Mouse (Mus musculus): Measurements from ENCODE around the gene Il1rap. TPM values are rescaled to one million over a fixed set of nuclear protein-coding genes. Genes with fewer than 3 reads are reported as not detected.

Il1rap gene
- 10 to 100 TPM; 36.4 to 40.6 TPM for total RNA-seq (2021)

DNA sequence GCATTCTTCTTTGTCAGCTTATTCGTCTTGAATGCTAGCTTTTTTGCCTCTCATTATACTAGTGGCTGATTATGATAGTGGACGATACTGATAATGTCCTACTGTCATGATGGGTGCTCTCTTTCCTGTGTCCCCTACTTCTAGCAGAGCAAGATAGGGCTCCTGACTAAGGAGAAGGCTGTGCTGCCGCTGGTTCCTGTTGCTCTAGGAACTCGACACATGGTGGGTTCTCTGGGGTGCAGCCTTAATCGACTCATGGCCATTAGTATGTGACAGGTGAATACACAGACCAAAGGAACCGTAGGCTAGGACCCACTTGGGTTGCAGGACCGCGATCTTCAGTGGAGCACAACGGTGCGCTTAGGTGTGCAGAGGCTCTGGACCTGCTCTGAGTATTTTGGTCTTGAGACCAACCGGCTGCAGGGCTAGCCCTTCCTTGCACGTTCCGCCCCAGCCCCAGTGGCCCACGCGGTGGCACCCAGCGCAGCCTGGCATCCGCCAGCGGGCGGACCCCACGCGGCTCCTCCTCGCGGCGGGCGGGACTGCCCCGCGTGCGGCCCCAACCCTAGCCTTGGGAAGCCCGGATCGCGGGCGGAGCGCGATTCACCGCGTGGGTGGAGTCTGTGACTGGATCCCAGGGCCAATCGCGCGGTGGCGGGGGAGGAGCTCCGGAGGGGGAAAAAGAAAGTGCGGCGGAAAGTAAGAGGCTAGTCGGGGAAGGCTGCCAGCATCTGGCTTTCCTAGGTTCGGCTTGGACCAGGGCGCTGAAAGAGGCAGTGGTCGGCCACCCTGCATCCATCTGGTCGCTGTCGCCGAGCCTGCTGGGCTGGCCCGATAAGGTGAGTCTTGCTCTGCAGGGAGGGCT lies at the start of gene Il1rap:
Il1rap (plus strand) TSS at position 657 of the 865 bp plus-strand sequence.
- intact Hi-C loops (cut with DNase I) = loop anchor here (1.0 to 2.0 kb wide), 2 partner anchors 32 to 195 kb away; no protein-coding TSS in a partner anchor
- DNase-seq (ENCODE audit: low spot score in 2 of 2) = peak; percentile 91 to 96

DNA sequence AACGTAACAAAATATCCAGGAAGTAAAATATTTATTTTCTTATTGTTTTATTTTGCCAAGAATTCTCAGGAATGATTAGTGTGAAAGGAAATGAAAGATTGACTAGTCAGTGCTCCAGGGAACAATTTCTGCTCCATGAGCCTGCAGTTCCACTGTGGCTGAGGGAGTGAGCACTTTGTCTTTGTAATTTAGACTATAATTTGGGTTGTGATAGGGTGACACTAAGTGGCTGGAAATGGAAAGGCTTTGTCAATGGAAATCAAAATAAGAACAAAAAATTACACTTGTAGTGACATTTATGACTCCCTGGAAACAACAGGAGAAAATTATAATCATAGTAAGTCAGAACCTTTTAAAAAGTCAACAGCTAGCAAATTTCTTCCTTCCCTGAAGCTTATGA lies 49.2 kb upstream of the Il1rap start:
- DNase-seq (ENCODE audit: low spot score in 2 of 2) = no peak
- intact Hi-C loops (cut with DNase I) = no loop called here

DNA sequence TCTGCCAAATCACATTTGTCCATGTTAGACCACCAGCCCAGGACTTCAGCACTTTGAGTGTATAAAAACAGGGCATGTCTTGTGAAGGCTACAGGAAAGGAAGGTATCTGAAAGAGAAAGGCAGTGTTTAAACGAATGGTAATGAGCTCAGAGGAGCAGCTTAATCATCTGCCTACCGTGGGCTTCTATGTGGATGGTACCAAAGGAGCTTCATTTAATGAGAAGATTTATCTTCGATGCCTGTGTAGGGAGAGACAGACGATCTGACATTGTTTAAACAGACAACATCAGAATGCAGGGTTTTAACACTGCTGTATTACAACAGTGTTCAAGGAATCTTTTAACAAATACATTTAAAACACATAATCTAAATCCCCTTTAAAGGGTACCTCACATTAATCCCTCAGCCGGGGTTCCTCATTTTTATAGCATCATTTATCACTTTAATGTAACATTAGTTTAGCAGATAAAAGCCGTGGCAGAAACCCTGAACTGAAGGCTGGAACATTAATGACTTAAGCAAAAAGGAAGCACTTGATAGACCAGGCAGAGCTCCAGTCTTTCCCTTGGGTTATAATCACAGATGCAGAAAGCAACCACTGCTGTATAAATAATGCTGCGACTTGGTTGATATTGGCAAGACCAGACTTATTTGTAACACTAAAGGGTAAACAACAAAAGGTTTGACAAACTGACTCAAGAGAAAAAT lies 35.2 kb upstream of the Il1rap start:
- intact Hi-C loops (cut with DNase I) = loop anchor here (10.0 kb wide), 1 partner anchor 228 kb away; no protein-coding TSS in a partner anchor
- DNase-seq (ENCODE audit: low spot score in 2 of 2) = no peak

DNA sequence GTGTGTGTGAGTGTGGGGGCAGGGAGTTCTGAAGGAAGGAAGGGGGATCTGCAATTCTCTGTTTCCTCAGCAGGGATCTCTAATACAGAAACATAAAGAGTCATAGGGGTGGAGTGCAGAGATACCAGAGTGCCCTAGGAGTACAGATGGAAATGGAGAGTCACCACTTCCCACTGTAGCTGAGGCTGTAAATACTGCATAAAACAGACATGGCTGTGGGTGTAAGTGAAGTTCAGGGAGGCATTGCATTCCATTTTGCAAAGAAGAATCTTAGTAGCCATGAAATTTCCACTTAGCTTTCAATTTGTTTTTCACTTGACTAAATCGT lies 34.7 kb upstream of the Il1rap start:
- peak in 1 of 2 experiments; percentile 44 for DNase-seq (ENCODE audit: low spot score in 2 of 2)
- intact Hi-C loops (cut with DNase I) = loop anchor here (10.0 kb wide), 1 partner anchor 228 kb away; no protein-coding TSS in a partner anchor

DNA sequence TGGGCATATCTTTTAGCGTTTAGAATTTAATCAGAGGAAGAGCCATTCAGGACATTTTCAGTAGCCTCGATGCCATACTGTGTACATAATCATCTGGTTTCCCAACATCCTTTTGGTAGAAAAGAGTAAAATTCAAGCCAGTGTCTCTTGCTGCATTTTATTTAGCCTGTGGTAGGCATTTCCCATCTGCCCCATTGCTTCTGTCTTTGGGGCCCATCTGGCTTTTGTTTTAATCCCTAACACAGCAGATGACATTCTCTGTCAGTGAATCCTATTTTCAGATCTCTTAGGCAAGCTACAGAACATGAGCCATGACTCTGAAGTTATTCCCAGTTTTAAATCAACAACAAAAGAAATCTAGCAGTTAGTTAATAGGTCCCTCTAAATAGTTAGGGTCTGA lies 32.3 kb upstream of the Il1rap start:
- intact Hi-C loops (cut with DNase I) = loop anchor here (2.0 to 10.0 kb wide), 2 partner anchors 32 to 226 kb away; partner anchors contain the start of gene Il1rap
- peak in 1 of 2 experiments; percentile 79 for DNase-seq (ENCODE audit: low spot score in 2 of 2)

DNA sequence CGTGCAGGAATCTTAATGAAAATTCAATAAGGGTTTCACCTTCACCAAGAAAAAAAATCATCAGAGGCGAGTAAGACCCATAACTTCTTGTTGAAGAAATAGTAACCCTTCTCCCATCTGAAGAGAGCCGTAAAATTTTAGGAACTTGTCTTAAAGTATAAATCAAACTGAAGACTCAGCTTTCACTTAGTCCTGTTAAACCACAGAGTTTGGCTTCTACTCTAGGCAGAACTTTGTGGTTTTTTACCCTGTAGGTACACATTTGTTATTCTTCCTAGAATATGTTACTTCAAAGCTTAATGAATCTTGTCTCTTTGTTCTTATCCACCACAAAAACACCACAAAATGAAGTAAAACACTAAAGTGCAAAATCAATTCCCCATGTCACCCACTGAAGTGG lies 29.3 kb upstream of the Il1rap start:
- intact Hi-C loops (cut with DNase I) = no loop called here
- no peak for DNase-seq (ENCODE audit: low spot score in 2 of 2)

DNA sequence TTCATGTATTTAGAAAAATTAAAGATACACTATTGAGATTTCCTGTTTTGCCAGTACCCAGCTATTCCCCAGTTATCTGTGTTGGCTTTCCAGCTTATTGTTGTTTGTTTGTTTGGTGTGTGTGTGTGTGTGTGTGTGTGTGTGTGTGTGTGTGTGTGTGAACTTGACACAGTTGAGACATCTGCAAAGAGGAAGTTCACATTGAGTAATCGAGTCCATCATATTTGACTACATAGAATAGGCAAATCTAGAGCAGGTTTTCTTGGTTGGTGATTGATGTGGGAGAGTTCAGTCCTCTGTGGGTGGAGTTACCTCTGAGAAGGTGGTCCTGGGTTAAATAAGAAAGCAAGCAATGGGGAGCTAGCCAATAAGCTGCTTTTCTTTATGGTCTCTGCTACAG lies 22.7 kb upstream of the Il1rap start:
- intact Hi-C loops (cut with DNase I) = no loop called here
- no peak for DNase-seq (ENCODE audit: low spot score in 2 of 2)

DNA sequence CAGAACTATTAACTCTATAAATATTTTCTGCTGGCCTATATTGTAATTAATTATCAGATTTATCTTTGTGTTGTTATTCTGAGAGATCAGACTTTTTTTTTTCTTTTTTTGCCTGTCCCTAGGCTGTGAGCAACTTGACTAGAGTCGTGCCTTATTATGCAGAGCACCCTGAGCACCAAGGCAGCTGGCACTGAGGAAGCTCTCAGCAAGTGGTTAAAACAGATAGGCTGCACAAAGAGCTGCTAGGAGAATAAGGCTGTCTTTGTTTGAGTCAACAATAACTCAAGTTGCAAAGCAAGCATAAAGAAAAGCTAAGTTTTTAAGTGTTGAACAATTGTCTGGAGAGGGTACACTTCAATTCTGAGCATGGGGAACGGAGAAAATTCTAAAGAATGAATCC lies 19.8 kb upstream of the Il1rap start:
- DNase-seq (ENCODE audit: low spot score in 2 of 2) = no peak
- intact Hi-C loops (cut with DNase I) = no loop called here

DNA sequence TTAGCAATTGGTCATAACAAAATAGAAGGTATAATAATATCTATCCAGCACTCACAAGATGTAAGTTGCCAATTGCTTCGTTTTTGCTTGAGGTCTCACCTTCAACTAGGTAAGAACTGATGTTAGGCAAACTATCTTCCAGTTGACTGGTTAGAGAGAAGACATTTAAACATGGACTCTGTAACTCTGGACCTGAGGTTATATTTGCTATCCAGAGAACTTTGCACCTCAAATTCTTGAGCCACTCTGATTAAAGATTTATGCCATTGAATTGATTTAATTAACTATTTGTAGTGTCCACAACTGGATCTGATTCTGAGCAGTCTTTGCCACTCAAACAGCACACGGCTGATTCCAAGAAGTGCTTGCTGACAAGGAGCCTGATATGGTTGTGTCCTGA lies 18.7 kb upstream of the Il1rap start:
- intact Hi-C loops (cut with DNase I) = no loop called here
- DNase-seq (ENCODE audit: low spot score in 2 of 2) = no peak

DNA sequence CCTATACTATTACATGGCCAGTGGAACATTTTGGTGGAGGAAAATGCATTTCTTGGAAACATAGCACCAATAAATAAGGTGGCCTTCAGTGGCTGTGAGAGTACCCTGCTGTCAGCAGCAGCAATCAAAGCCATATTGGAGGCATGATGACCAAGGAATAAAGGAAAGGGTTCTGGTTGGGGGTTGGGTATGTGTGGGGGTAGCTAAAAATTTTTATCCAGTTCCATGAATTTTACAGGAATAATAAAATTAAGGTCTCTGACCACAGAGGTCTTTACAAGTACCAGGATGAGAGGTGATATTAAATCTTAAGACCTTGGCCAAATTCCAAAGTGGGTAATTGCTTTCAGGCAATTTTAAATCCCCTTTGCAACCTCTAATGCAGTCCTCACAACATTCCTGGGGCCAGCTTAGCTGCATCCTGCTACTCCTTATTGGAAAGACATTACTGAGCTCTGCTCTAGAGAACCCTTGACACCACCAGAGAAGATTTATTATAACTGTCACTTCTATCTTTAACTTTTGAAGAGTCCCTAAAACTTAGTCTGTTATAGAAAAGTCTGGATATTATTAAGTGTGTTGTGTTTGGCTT lies 12.0 kb upstream of the Il1rap start:
- intact Hi-C loops (cut with DNase I) = no loop called here
- DNase-seq (ENCODE audit: low spot score in 2 of 2) = no peak

DNA sequence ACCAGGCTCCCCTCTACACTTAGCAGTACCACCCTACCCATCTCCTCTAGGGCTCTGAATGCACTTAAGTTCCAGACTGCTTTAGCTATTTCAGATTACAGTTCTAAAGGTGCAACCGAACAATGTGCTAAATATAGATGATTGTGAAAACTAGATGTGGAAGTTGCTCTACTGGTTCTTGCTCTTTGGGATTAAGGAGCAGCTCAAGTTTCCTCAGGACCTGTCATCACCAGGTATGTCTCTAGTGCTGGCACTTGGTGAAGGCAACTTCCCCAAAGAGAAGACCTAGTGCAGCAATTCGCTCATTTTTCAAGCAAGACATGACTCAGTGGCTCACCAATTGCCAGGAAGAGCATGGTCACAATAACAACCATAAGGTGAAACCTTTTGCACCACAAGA lies 9.7 kb upstream of the Il1rap start:
- no peak for DNase-seq (ENCODE audit: low spot score in 2 of 2)
- intact Hi-C loops (cut with DNase I) = no loop called here

DNA sequence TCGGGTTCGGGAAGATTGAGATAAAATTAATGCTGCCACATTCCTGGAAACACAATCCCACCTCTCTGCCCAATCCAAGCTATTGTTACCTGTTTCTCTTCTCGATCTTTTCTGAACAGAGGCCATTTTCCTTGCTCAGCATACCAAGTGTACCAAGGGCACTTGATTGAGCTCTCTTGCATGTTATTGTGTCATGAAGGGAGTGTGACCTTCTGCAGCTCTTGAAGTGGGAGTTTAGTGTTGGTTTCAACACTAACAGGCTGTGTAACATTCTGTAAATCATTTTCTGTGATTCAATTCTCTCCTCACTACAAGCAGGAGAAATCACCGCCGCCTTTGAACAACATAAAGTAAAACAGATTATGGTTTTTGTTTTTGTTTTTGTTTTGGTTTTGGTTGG lies 7.3 kb upstream of the Il1rap start:
- no peak for DNase-seq (ENCODE audit: low spot score in 2 of 2)

DNA sequence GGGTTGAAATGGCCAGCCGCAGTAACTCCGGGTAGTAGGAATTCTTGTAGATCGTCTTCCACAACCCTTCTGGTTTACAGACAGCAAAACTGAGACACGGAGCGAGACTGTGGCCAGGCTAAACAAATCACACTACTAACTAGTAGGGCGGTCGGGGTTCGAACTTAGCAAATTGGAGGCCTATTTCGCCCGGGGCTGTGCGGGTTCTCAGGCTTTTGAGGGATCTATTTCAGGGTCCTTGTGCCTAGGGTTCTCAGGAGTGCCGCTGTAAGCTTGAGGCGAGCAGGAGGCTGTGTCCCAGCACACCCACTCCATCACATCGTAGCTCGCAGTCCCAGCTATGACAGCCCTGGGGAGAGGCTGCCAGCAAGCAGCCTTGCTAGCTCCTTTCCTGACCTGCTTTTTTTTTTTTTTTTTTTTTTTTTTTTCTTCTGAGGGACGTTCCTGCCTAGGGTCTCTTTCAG lies 441 bp downstream of the Il1rap start:
- intact Hi-C loops (cut with DNase I) = loop anchor here (1.0 to 2.0 kb wide), 2 partner anchors 33 to 194 kb away; no protein-coding TSS in a partner anchor
- peak in 1 of 2 experiments; percentile 78 for DNase-seq (ENCODE audit: low spot score in 2 of 2)

More for the DNA sequence above, 7.3 kb upstream of the Il1rap start:
- intact Hi-C loops (cut with DNase I) = no loop called here

DNA sequence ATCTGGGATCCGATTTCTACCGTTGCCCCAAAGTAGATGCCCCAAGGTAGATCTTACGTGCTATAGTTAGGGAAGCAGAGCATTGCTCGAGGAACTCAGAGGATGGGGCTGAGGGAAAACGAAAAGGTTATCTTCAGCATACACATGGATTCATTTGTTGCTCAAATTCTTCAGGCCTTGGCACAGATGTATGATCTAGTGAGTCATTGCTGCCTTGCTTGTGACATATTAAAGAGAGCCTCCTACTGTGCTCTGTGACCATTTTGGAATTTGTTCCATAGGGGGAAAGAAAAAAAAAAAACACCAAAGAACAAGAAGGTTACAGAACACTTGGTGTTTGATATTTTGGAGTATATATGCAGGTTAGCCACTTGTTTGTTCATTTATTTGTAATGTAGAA lies 4.3 kb downstream of the Il1rap start:
- intact Hi-C loops (cut with DNase I) = no loop called here
- DNase-seq (ENCODE audit: low spot score in 2 of 2) = no peak

DNA sequence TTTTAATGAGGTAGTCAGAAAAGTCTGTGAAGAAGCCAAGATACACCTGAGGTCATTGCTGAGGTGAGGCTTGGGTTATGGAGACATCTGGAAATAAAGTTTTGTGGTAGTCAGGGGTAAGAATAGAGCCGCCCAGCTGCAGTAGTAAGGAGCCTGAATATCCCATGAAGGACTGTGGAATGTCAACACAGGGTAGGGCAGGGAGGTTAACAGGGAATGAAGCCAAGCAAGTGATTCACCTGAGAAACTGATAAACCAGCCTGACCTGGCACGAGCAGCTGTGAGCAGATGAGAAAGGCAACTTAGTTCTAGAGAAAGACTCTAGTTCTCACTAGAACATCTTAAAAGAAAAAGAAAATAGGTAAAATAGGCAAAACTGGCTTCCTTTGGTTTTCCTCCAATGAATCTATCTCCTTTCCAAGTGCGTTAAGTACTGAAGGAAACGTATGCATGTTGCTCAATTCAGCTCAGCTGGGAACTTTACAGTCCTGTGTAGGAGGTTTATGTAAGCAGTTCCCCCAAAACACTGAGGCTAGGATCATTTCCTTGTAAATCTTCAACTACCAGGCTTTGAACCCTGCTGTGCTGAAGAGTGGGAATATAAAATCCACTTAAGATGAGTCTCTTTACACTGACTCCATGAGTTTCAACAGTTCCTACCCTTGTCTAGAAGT lies 9.5 kb downstream of the Il1rap start:
- peak in 1 of 2 experiments; percentile 60 for DNase-seq (ENCODE audit: low spot score in 2 of 2)
- intact Hi-C loops (cut with DNase I) = no loop called here

DNA sequence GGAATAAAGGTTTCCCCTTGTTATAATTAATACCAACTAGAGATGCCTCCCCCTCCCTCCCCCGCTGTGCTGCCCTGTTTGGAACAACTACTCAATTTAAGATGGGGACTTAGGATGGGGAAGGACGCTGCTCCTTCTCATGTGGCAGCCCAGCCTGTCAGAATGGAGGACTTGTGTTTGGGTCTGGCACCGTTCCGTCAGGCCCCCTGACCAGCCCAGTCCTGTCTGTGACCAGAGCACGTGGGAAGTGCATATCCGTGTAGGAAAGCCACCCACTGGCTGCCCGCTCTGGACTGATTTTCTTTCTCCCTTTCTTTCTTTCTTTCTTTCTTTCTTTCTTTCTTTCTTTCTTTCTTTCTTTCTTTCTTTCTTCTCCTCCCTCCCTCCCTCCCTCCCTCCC lies 14.9 kb downstream of the Il1rap start:
- DNase-seq (ENCODE audit: low spot score in 2 of 2) = no peak
- intact Hi-C loops (cut with DNase I) = no loop called here

DNA sequence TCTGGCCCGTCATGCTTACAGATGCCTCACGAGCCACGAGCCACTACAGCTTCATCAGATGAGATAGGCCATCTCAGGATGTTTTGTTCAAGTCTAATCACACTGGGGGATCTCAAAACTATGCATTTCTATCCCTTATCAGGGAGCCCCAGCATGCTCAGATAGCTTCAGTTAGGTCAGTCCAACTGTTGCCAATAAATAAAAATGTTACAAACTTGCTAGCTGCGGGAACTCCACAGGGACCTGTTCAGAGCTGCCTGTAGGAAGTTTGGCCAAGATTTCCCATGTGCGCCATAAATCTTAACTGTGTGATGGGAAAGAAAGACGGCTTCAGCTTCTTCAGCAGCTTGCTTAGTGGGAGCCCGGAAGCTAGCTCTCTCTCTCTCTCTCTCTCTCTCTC lies 15.8 kb downstream of the Il1rap start:
- DNase-seq (ENCODE audit: low spot score in 2 of 2) = no peak
- intact Hi-C loops (cut with DNase I) = no loop called here

DNA sequence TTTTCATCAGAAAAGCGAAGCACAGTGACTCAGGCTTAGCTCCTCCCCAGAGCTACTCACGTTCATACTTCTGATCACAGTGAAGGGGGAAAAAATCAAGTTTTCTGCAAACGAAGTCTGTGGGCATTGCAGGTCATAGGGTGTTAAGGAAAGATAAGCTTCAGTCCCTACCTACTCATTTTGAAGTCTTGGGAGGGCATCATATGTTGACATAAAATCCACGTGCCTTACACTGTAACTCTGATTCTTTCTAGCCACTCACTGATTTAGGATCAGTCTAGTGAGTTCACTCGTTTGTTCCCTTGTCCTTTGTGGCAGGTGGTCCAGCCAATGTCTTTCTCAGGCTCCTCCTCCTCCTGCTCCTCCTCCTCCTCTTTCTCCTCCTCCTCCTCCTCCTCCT lies 17.1 kb downstream of the Il1rap start:
- no peak for DNase-seq (ENCODE audit: low spot score in 2 of 2)
- intact Hi-C loops (cut with DNase I) = no loop called here

DNA sequence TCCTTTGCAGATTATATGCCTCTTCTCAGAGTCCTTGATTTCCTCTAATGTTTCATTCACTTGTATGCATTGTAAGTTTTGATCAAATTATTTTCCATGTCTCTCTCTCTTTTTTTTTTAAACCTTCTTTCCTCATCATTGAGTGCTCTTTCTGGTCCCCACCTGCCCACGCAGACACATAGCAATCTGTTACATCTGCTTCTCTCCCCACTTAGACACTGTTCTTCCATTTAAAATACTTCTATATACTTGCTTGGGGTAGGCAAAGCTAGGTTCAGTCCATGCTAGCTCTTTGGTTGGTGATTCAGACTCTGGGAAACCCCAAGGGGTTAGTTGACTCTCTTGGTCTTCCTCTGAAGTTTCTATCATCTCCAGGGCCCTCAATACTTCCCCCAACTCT lies 20.0 kb downstream of the Il1rap start:
- intact Hi-C loops (cut with DNase I) = no loop called here
- DNase-seq (ENCODE audit: low spot score in 2 of 2) = peak in 1 of 2 experiments; percentile 86

DNA sequence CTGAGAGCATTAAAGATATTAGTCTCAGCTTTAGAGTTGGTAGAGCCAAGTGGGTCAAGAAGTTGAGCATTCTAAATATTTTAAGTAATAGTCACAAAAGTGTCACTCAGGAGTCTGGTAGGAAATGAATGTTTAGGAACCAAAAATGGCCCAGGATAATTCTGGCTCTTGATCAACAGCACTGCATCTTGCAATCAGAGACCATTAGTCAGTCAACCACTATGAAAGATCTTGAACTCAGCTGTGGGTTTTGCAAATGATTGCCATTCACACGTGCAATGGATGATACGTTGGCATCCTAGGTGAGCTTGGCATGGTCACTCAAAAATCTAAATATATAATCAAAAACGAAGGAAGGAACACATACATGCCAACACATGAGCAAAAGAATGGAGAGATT lies 23.1 kb downstream of the Il1rap start:
- intact Hi-C loops (cut with DNase I) = no loop called here
- DNase-seq (ENCODE audit: low spot score in 2 of 2) = no peak
